Mouse (Mus musculus) lung, postnatal 0 days (tissue): Measurements from ENCODE around the gene Lrrc61.

Experiments used
- CTCF ChIP-seq: IDR thresholded peaks from 2 replicates; pipeline ENCODE4 v1.5.1; 2016; ENCODE audit warnings: antibody characterized with exemption, mild to moderate bottlenecking
- EP300 ChIP-seq: IDR thresholded peaks from 2 replicates; pipeline ENCODE4 v1.6.1; 2016; ENCODE audit warnings: antibody characterized with exemption, mild to moderate bottlenecking, control low read depth

DNA sequence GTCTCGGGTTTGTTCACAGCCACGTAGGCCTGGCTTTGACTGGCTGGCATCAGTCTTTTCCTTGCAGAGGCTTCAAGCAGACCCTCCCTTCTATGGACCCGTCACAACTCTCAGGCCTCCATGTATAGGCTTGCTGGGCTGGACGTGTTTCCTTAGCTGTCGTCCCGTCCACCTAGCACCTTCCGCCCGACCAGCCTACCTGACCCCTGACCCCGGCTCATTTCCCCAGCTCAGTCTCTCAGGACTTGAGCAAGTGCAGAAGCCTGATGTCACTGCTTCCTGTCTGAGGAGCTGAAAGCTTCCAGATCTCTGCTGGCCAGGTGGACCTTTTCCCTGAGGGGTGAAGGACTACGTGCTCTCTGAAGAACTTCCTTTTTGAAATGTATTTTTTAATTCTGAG, 18.7 kb downstream of the Lrrc61 start:
- TF ChIP-seq CTCF, result no peak
- TF ChIP-seq EP300, result no peak
